Mouse (Mus musculus): ENCODE measurements around the gene Atp1a4. TPM values are rescaled to one million over a fixed set of nuclear protein-coding genes. Genes with fewer than 3 reads are reported as not detected.

Atp1a4 gene
- total RNA-seq, 2 experiments from 2014 or later, result not detected

GRCm38 (mm10) chr1:172283073-172283472 is 24.9 kb upstream of the Atp1a4 start:
- no peak for ATAC-seq (replicated peaks; ENCODE audit: poor library complexity)

GRCm38 (mm10) chr1:172281522-172282254 is 23.5 kb upstream of the Atp1a4 start:
- ATAC-seq (replicated peaks; ENCODE audit: poor library complexity), result no peak

GRCm38 (mm10) chr1:172279768-172280509 is 21.7 kb upstream of the Atp1a4 start:
- ATAC-seq (replicated peaks; ENCODE audit: poor library complexity), result no peak

- no peak for ATAC-seq (replicated peaks; ENCODE audit: poor library complexity)
These were observed 20.1 kb upstream of the Atp1a4 start for GRCm38 (mm10) chr1:172278328-172278727.

DNA sequence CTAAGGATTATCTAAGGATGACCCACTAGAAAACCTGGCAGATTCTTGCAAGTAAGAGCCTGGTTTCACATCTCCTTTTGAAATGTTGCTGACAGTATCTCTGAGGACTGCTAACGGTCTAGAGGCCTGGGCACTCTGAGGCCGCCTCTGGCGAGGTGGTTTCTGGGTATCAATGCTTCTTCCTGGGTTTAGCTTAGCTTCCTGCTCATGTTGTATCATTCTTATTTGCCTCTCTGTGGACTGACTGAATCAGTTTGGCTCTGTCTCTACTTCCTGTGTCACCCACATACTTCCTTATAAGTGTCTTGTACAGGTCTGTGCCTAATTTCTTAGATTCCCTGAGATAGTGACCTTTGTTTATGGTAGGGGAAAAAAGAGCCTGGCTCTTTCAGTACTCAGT is 19.0 kb upstream of the Atp1a4 start:
- ATAC-seq (replicated peaks; ENCODE audit: poor library complexity), result peak; percentile 88

DNA sequence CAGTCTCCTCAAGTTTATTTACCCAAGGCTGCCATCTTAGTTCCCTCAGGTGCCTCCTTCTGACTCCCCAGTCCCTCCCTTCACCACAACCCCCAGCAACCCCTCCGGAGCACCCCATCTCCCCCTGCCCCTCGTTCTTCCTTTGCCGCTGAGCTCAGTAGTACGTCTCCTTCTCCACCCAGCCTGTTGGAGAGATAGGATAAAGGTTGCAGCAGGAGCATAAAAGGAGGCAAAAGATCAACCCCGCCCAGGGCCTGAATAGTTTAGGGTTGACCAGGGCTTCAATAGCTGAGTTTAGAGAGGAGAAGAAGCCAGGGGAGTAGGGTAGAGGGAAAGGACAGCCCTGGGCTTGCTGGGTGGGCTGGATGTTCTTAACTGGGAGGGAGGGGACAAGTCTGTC is 16.3 kb upstream of the Atp1a4 start:
- ATAC-seq (replicated peaks; ENCODE audit: poor library complexity), result no peak

DNA sequence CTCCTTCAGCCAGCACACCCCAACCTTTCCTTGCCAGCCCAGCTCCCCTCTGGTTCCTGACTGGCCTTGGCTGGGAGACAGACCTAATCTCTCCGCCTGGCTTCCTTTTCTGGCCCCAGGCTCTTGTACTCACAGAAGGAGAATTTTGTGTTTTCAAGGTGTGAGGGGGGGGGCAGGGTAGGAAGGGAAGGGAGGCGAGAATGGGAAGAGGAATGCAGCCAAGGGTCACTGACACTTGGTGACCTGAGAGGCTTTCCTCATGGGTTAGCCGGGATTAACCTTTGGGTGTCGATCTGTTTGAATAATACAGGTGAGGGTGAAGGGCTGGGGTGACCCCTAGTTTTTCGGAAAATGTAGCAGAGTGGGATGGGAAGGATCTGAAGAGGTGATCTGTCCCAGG is 15.9 kb upstream of the Atp1a4 start:
- no peak for ATAC-seq (replicated peaks; ENCODE audit: poor library complexity)

DNA sequence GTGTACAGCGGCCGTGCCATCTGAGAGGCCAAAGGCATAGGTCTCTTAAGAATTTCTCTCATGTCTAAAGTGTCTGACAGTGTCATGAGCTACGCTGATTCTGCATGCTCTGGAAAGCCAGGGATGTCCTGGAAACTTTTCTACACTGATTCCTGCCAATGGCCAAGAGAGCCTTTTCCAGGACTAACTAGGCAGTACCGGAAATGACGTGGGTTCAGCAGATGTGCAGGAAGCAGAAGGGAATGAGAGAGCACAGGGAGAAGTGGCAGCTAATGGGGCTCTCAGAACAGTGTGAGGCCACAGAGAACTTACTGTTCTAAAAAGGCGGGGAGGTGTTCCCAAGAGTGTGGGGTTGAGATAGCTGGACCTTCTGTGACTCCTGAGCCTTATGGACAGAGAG is 15.2 kb upstream of the Atp1a4 start:
- no peak for ATAC-seq (replicated peaks; ENCODE audit: poor library complexity)

- ATAC-seq (replicated peaks; ENCODE audit: poor library complexity), result no peak
These were observed 13.6 kb upstream of the Atp1a4 start for GRCm38 (mm10) chr1:172271765-172272164.

GRCm38 (mm10) chr1:172271208-172271607 is 13.0 kb upstream of the Atp1a4 start:
- no peak for ATAC-seq (replicated peaks; ENCODE audit: poor library complexity)

GRCm38 (mm10) chr1:172261477-172262078 is 3.4 kb upstream of the Atp1a4 start, which contains the start of gene Igsf8:
Igsf8 (plus strand) TSS chr1:172261641.
- no peak for ATAC-seq (replicated peaks; ENCODE audit: poor library complexity)

GRCm38 (mm10) chr1:172247679-172248078 is 10.5 kb downstream of the Atp1a4 start:
- peak; percentile 78 for ATAC-seq (replicated peaks; ENCODE audit: poor library complexity)

- ATAC-seq (replicated peaks; ENCODE audit: poor library complexity), result no peak
These were observed 11.0 kb downstream of the Atp1a4 start for GRCm38 (mm10) chr1:172247216-172247615.

- ATAC-seq (replicated peaks; ENCODE audit: poor library complexity), result peak; percentile 51
These were observed 13.6 kb downstream of the Atp1a4 start for GRCm38 (mm10) chr1:172244645-172245044.

DNA sequence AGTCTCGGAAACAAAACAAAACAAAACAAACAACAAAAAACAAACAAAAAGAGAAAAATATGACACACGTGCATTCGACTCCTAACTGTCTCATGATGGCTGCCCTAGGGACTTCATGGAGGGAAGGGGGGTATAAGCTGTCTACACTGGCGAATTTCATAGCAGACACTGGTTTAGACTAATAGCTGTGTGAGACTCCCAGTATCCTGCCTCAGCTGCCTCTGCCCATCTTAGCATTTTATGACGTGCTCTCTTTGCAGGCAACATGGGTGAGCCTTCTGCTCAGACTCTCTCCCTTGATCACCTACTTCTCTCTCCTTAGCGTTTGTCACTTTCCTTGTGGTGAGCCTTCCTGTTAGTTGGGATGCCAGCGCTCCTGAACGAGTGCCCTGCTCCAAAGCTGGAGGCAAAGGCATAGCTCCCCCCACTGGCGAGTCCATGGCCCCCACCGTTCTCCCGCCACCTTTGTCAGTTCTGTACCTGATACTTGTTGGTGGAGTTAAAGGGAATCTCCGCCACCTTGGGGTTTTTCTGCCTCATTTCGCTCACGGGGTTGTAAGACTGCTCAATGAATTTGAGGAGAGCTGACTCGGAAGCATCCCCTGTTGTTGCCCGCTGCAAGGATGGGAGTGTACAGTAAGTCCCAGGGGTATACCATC is 14.5 kb downstream of the Atp1a4 start:
- no peak for ATAC-seq (replicated peaks; ENCODE audit: poor library complexity)

DNA sequence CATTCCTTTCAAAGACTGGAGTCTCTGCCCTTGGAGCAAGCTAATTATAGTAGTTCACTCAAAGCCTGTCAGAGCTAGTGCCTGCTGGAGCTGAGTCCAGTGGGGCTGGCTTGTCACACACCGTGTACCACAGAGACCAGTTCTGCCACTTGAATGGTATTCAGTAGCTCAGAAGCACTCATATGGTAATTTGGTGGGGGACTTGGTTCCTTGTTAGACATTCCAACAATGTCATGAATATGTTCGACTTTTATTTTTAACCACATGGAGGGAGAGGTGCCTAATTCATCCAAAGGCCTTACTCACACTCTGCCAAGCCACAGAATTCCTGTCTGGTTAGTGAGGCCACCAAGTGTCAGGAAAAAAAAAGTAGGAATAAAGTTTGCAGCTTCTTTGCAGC is 15.8 kb downstream of the Atp1a4 start:
- ATAC-seq (replicated peaks; ENCODE audit: poor library complexity), result no peak

DNA sequence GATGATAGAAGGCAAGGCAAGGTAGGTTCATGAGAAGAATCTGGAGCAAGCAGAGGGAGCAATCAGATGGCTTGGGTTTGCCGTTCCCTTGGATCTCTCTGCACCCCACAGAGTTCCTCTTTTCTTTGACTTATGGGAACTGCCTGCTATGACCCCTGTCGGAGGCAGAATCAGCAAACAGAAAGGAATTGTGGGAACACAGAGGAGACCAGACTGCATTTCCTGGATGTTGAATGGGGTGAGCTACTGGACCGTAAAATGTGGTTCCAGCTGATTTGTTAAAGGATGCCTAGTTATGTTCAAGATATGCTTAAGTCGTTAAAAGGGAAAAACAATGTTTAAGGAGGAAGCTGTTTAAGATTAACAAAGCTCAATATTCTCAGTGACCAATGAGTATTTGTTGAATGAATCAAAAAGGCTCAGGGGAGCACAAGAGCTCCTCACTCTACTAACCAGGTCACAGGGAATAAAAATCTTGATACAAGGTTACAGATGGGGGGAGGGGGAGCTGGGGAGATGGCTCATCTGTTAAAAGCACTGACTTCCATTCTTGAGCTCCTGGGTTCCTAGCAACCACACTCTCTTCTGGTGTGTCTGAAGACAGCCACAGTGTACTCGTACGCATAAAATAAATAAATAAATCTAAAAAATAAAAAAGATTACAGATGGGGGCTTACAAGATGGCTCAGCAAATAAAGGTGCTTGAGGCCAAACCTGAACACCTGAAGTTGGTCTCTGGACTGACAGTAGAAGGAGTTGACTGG is 17.1 kb downstream of the Atp1a4 start:
- peak; percentile 85 for ATAC-seq (replicated peaks; ENCODE audit: poor library complexity)

- no peak for ATAC-seq (replicated peaks; ENCODE audit: poor library complexity)
These were observed 29.0 kb downstream of the Atp1a4 start for GRCm38 (mm10) chr1:172229215-172229614.

DNA sequence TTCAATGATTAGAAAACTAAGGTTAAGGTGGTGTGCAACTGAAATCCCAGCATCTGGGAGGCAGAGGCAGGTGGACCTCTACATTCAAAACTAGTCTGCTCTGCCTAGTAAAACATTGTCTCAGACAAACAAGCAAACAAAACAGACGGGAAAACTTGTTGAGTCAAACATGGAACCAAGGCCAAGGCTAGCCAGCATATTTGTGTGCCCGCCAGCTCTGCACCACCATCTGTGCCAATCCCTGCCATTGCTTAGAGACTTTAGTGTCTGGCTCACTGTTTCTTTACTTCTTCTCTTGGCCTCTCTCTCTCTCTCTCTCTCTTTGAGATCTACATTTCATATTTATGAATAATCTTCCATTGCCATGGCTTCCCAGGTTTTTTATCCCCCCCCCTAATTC is 30.0 kb downstream of the Atp1a4 start:
- no peak for ATAC-seq (replicated peaks; ENCODE audit: poor library complexity)

DNA sequence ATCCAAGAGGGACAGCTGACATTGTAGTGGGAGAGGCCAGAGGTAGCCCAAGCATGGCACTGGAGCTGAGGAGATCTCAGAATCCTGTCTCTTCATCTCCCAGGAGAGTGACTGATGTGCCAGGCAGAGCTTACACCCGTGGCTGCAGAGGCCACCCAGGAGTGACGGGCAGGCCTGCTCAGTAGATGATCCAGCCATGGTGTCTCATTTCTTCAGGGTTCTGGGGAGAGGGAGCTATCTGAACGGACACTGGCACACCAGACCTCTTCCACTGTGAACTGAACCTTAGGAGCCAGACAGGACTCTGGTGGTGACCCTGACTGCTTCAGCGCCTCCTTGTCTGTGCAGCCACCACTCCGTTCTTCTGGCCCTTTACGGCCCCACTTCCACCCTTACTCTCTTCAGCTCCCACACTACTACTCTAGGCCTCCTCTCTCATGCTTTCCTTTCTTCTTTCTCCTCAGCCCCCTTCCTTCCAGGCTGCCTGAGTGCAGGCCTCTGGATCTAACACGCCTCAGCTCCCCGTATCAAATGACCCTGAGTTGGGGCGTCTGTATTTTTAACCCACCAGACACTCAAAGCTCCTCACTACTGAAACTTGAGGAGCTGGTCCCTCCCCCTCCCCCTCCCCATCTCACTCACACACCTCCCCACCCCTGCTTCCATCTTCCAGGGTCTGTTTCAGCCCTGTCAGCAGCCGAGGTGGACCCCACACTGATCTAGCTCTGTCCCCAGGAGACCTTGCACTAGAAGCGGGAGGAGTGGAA is 36.7 kb downstream of the Atp1a4 start:
- no peak for ATAC-seq (replicated peaks; ENCODE audit: poor library complexity)

Measured in megakaryocyte progenitor cell, adult 5-6 weeks (primary cell).